Mouse (Mus musculus): ENCODE results near the gene Cd300lb.

Gene Cd300lb

DNA sequence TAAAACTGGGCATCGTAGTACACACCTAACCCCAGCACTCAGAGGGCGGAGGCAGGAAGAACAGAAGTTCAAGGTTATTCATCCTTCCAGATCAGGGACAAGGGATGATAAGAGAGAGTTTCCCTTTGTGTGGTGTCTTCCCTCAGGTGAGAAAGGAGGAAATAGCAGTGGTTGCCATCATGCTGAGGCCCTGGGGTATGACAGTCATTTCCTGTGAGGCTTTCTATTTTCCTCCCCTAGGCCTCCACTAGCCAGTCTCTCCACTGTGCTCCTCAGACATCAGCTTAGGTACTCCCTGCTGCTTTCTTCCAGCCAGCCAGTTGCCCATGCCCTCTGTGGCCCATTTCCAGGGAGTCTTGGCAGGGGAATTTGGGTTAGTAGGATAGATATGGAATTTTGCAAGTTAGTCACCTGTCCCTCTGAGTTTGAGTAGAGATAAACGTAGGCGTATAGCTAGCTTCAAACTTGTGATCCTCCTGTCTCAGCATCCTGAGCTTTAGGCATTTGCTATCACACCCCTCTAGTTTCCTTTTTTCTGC, 50.9 kb downstream of the Cd300lb start:
- DNase-seq (ENCODE audit: low spot score) = no peak

- no peak for DNase-seq (ENCODE audit: low spot score)
These were observed 53.6 kb downstream of the Cd300lb start for GRCm38 (mm10) chr11:114880589-114880988.

- no peak for DNase-seq (ENCODE audit: low spot score)
These were observed 54.0 kb downstream of the Cd300lb start for GRCm38 (mm10) chr11:114880185-114880584.

DNA sequence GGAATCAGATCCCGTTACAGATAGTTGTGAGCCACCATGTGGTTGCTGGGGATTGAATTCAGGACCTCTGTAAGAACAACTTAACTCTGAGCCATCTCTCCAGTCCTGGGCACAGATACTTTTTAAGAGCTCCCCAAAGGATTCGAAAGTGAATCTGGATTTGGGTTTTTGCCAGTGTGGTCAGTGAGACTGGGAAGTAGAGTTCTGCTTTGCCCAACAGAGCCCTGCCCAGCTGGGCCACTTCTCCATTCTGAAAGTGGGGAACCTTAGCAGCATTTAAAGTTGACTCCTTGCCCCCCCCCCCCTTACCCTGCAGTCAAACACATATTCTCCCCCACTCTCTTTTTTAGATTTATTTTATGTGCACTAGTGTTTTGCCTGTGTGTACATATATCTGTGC, 54.5 kb downstream of the Cd300lb start:
- DNase-seq (ENCODE audit: low spot score) = no peak

DNA sequence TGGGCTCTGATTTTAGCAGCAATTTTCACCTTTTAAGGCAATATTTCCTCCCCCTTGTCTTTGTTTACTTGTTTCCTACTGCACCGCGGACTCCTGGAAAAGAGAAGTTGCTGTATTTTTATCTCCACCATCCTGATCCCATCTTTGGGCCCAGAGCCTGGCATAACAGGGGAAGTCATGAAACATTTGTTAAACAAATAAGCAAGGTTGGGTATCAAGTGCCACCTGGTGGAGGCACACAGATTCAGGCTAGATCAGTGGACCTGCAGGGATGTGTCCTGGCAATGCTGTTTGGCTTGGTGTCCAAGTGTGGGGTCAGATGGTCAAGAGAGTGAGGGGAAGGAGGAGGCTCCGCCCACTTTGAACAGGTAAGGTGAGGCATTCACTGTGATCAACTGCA, 57.0 kb downstream of the Cd300lb start:
- DNase-seq (ENCODE audit: low spot score) = no peak

DNA sequence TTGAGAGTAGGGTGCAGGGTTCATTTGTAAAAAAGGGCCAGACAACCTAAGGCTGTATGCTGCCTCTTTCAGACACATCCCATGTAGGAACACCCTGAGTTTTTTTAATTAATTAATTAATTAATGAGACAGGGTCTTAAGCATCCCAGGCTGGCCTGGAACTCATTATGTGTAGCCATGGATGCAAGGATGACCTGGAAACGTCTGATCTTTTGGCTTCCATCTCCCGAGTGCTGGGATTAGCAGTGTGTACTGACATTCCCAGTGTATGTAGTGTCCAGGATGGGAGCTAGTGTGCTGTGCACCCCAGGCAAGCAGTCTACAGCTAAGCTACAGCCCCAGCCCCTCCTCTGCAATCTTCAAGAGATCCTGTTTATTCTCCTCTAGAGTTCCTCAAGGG, 57.6 kb downstream of the Cd300lb start:
- no peak for DNase-seq (ENCODE audit: low spot score)

- DNase-seq (ENCODE audit: low spot score) = no peak
These were observed 58.0 kb downstream of the Cd300lb start for GRCm38 (mm10) chr11:114876176-114876575.

DNA sequence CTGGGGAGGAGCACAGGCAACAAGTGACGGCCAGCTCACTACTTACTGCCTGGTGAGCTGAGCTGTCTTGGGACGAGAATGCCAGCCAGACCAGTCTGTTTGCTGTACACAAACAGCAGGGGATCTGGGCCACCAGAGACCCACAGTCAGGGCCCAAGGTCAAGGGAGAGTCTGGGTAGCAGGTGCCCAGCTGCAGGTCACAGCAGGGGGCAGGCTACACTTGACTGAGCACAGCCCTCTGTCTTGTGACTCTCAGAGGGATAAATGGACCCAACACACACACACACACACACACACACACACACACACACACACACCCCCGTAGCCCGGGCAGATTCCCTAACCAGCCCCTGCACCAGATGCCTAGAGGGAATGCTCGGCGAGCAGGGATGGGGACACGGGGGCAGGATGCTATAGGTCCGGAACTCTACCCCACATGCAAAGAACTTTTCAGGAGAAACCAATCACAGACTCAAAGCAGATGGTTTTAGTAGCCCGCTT, 58.8 kb downstream of the Cd300lb start:
- no peak for DNase-seq (ENCODE audit: low spot score)

DNA sequence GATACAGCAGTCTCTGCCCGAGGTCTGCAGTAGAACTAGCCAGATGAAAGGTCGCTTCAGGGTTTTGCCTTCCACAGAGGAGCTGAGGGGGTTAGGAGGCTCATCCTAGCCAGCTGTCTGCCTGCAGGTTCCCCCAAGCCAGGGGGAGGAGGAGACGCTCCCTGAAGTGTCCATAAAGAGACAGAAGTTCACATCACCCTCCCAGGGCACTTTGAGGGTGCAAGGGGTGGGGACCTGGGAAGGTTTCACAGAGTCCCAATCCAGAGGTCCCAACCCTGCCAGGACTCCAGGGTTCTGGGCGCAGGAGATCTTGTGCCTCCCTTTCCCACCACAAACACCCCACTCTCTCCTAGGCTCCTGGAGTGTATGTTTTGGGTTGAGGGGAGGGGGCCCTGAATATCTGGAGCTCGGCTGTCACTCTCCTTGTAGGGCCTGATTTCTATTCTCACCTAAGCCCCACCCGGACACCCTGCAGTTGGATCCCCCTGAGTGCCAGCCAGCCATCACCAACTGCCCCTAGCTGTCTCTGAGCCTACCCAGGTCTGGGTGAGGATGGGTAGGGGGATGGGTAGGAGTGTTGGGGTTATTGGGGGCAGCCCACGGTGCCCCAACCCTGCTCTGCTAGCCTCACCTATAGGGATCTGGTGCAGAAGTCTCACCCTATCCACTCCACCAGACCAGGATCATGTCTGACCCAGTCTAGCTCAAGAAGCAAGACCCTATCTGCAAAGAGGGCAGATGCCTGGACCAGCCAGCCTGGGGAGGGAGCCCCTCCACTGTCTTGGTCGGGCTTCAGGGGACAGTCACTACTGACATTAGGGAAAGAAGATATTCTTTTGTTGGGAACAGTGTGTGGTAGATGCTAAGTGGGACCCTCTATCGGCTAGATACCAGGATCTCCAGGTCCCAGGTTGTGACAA, 59.7 kb downstream of the Cd300lb start:
- no peak for DNase-seq (ENCODE audit: low spot score)

DNA sequence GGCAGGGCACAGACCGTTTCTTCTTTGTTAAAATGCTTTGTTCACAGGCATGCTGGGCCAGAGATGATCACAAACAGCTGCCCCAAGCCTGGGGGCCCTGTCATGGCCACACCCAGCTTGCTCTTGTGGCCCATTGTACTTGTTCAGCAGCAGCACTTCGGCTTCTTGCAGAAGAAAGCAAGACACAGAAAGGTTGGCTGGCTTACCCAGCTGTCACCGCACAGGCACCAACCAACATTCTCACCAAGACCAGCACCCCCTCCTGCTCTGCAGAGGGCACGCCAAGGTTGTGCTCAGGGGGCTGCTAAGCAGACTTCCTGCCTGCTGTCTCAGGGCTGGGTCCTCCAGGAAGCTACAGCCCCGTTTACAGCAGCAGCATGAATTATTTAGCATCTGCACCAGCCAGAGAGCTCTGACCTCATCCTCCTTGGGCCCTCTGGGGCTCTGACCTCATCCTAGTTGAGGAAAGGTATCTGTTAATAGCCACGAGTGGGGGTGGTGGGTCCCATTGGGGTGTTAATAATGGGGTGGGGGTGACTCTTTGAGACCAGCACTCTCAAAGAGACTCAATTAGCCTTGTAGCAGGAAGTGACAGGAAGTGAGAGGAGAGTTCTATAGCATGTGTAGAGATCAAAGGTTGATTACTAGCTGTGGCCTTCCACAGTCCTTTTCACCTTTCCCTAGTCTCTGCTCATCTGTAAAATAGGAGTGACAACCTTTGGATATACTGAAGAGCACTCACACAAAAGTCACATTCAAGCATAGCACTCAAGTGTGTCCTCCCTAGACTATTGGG, 61.0 kb downstream of the Cd300lb start:
- no peak for DNase-seq (ENCODE audit: low spot score)

Measured in spleen, adult 12 weeks (tissue).